Mouse (Mus musculus) forebrain, embryonic 16.5 days (tissue): Measurements from ENCODE around the gene Ubr3. TPM values are rescaled to one million over a fixed set of nuclear protein-coding genes. Genes with fewer than 3 reads are reported as not detected.

Experiments
- ATAC-seq: fragments of 200-750 bp; cut with Nextera tagmentation; 2 replicates; pipeline ENCODE4 v1.8.0; 2017; ENCODE audit warnings: mild to moderate bottlenecking, moderate library complexity
- H3K27ac ChIP-seq: fragments of 300-500 bp; sonication (generic); 2 replicates; pipeline ENCODE4 v1.5.1; 2014; ENCODE audit warnings: low read length, control low read depth
- H3K27me3 ChIP-seq: fragments of 300-500 bp; sonication (generic); replicated peaks from 2 replicates; pipeline ENCODE4 v1.6.1; 2014; ENCODE audit warnings: low read length; ENCODE audit not compliant: control insufficient read depth, insufficient read depth
- H3K36me3 ChIP-seq: fragments of 300-500 bp; sonication (generic); 2 replicates; pipeline ENCODE4 v1.6.1; 2014; ENCODE audit not compliant: control insufficient read depth, insufficient read depth
- H3K4me1 ChIP-seq: fragments of 300-500 bp; sonication (generic); replicated peaks from 2 replicates; pipeline ENCODE4 v1.6.1; 2014; ENCODE audit warnings: low read length; ENCODE audit not compliant: control insufficient read depth, insufficient read depth
- H3K4me2 ChIP-seq: fragments of 300-500 bp; sonication (generic); 2 replicates; pipeline ENCODE4 v1.6.1; 2014; ENCODE audit warnings: mild to moderate bottlenecking, low read length, control low read depth
- H3K4me3 ChIP-seq: fragments of 300-500 bp; sonication (generic); replicated peaks from 2 replicates; pipeline ENCODE4 v1.5.1; 2014; ENCODE audit warnings: mild to moderate bottlenecking, low read length, control low read depth
- H3K9ac ChIP-seq: fragments of 300-500 bp; sonication (generic); replicated peaks from 2 replicates; pipeline ENCODE4 v1.6.1; 2014; ENCODE audit warnings: low read depth, low read length, control low read depth
- H3K9me3 ChIP-seq: fragments of 300-500 bp; sonication (generic); 2 replicates; pipeline ENCODE4 v1.6.1; 2016; ENCODE audit warnings: low read length; ENCODE audit not compliant: control insufficient read depth
- WGBS: fragments of 180-500 bp; shearing (Covaris S2); extraction: QIAGEN DNeasy Blood & Tissue Kit; methylation state at CpG from one replicate; pipeline ENCODE4 v1.1.7; 2014; 5-methylcytosine and 5-hydroxymethylcytosine counted together
- polyA plus RNA-seq: library from polyadenylated mRNA; unstranded; fragments of >200 nt; fragmentation: Nextera tagmentation; extraction: Ambion mirVana; gene quantifications from 2 replicates; pipeline ENCODE4 v1.2.1, GENCODE M21; 2015

Gene Ubr3
- polyA plus RNA-seq, 1 experiment from 2014 or later: 18.2 TPM

GRCm38 (mm10) chr2:70035358-70035757 is 138.3 kb downstream of the Ubr3 start:
- Histone ChIP-seq H3K36me3 (no peaks in the 10 kb centered on the region), H3K27me3 (no peaks in the 10 kb centered on the region), H3K4me2 (no peak overlapping the region), H3K27ac (no peak overlapping the region), H3K4me3 (no peak overlapping the region), H3K4me1 (no peaks in the 10 kb centered on the region), H3K9ac (no peak overlapping the region), H3K9me3 (no peaks in the 10 kb centered on the region)
- no peak for ATAC-seq
- 54% methylated on average over 1 of the region's 1 CpGs for WGBS

DNA sequence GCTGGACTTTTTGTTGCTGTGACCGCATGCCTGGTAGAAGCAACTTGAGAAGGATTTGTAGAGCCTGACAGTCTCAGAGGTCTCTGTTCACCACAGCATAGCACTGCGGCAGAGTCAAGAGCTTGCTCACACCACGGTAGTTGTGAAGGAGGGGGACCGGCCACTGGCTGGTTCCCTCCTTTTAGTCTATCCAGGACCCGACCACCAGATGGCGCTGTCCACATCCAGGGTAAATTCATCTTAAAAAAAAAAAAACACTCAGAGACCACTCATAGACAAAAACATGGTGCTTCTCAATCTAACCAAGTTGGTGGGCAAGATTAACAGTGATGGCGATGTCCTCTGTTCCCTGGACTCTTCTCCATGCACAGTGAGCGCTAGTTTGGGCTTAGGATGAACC is 140.2 kb downstream of the Ubr3 start:
- 76% methylated on average over 8 of the region's 8 CpGs for WGBS
- H3K4me1 ChIP-seq: no peaks in the 10 kb centered on the region
- no peak for ATAC-seq

GRCm38 (mm10) chr2:70038752-70039151 is 141.7 kb downstream of the Ubr3 start, which contains the start of gene Myo3b:
Gene Myo3b (plus strand): TSS chr2:70039126.
- WGBS: 23% methylated on average over 7 of the region's 7 CpGs
- ATAC-seq: no peak
- H3K4me2 ChIP-seq: no peak within 1 kb of the TSS

More for the DNA sequence above, 140.2 kb downstream of the Ubr3 start:
- Histone ChIP-seq H3K9ac (no peak overlapping the region), H3K27ac (no peak overlapping the region), H3K36me3 (no peaks in the 10 kb centered on the region), H3K4me3 (no peak overlapping the region), H3K9me3 (no peaks in the 10 kb centered on the region), H3K27me3 (no peaks in the 10 kb centered on the region), H3K4me2 (no peak overlapping the region)

DNA sequence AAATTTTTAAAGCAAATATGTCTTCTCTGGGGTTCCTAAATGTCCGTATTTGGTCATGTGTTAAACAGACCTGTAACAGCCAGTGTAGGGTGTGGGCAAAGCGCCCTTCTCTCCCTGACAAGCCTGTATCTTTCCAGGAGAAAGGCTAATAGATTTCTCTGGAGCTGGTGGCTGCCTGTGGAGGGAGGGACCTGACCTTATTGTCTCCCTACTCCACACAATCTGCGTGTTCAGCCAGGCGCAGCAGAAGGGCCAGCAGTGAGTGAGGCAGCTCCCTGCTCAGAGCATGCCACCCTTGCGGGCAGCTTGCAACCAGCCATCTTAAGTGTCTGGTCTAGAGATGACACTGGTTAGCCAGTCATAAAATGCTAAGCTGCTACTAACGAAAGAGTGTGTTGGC is 147.4 kb downstream of the Ubr3 start:
- no peaks in the 10 kb centered on the region for H3K4me1 ChIP-seq
- H3K9me3 ChIP-seq: no peaks in the 10 kb centered on the region
- H3K4me2 ChIP-seq: no peak overlapping the region
- WGBS: 24% methylated on average over 6 of the region's 6 CpGs
- no peaks in the 10 kb centered on the region for H3K27me3 ChIP-seq
- no peak for ATAC-seq
- no peak overlapping the region for H3K4me3 ChIP-seq
- no peak overlapping the region for H3K27ac ChIP-seq
- H3K9ac ChIP-seq: no peak overlapping the region
- H3K36me3 ChIP-seq: no peaks in the 10 kb centered on the region

More at GRCm38 (mm10) chr2:70038752-70039151, 141.7 kb downstream of the Ubr3 start, which contains the start of gene Myo3b:
- no peak within 1 kb of the TSS for H3K4me3 ChIP-seq
- H3K4me1 ChIP-seq: no peaks in the 10 kb centered on the region
- no peak within 1 kb of the TSS for H3K9ac ChIP-seq
- no peaks in the 10 kb centered on the region for H3K36me3 ChIP-seq
- H3K27ac ChIP-seq: no peak within 1 kb of the TSS
- H3K27me3 ChIP-seq: no peaks in the 10 kb centered on the region
- no peaks in the 10 kb centered on the region for H3K9me3 ChIP-seq

- Histone ChIP-seq H3K4me2 (no peak overlapping the region), H3K4me1 (no peaks in the 10 kb centered on the region), H3K27me3 (no peaks in the 10 kb centered on the region), H3K36me3 (no peaks in the 10 kb centered on the region), H3K4me3 (no peak overlapping the region), H3K9ac (no peak overlapping the region), H3K27ac (no peak overlapping the region), H3K9me3 (no peaks in the 10 kb centered on the region)
- 90% methylated on average over 11 of the region's 11 CpGs for WGBS
- no peak for ATAC-seq
These were observed 150.8 kb downstream of the Ubr3 start for GRCm38 (mm10) chr2:70047868-70048267.

GRCm38 (mm10) chr2:70053803-70054202 is 156.8 kb downstream of the Ubr3 start:
- no peak overlapping the region for H3K4me2 ChIP-seq
- H3K4me3 ChIP-seq: no peak overlapping the region
- H3K9me3 ChIP-seq: no peaks in the 10 kb centered on the region
- peak; percentile 43; the same call in 1 of the 2 replicates for ATAC-seq
- H3K36me3 ChIP-seq: no peaks in the 10 kb centered on the region
- no peak overlapping the region; the same call in 1 of the 2 replicates for H3K27ac ChIP-seq
- WGBS: 20% methylated on average over 9 of the region's 9 CpGs
- peaks cover 10% of the 10 kb centered on the region for H3K4me1 ChIP-seq
- H3K27me3 ChIP-seq: no peaks in the 10 kb centered on the region
- H3K9ac ChIP-seq: no peak overlapping the region

DNA sequence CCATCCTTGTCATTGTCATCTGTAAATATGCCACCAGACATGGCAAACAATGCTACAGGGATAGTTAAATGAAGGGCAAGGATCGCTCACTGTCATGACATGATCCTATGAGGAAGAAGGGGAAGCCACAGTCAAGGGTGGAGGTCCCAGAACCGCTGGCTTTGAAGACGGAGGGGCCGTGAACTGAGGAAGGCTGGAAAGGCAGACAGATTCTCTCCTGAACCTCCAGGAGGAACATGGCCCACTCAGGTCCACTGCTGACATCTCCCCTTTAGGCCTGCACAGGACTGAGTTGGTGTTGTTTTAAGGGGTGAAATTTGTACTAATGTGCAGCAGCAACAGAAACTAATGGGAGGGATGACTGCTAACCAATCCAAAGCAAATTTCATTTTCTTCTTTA is 161.2 kb downstream of the Ubr3 start:
- Histone ChIP-seq H3K4me2 (no peak overlapping the region), H3K4me1 (peaks cover 19% of the 10 kb centered on the region), H3K27ac (no peak overlapping the region), H3K36me3 (no peaks in the 10 kb centered on the region), H3K9ac (no peak overlapping the region), H3K9me3 (no peaks in the 10 kb centered on the region), H3K4me3 (no peak overlapping the region), H3K27me3 (no peaks in the 10 kb centered on the region)
- ATAC-seq: no peak
- WGBS: 92% methylated on average over 4 of the region's 4 CpGs

- Histone ChIP-seq H3K36me3 (no peaks in the 10 kb centered on the region), H3K4me2 (no peak overlapping the region), H3K4me3 (no peak overlapping the region), H3K4me1 (peaks cover 10% of the 10 kb centered on the region), H3K9ac (no peak overlapping the region), H3K27me3 (no peaks in the 10 kb centered on the region), H3K9me3 (no peaks in the 10 kb centered on the region), H3K27ac (peak overlapping the region; percentile 36)
- ATAC-seq: peak; percentile 71
- WGBS: 41% methylated on average over 11 of the region's 11 CpGs
These were observed 163.6 kb downstream of the Ubr3 start for GRCm38 (mm10) chr2:70060359-70061345.

- H3K4me1 ChIP-seq: peaks cover 13% of the 10 kb centered on the region
- WGBS: 87% methylated on average over 6 of the region's 6 CpGs
These were observed 168.1 kb downstream of the Ubr3 start for GRCm38 (mm10) chr2:70065116-70065515.

More at GRCm38 (mm10) chr2:70065116-70065515, 168.1 kb downstream of the Ubr3 start:
- no peak overlapping the region for H3K27ac ChIP-seq
- H3K27me3 ChIP-seq: no peaks in the 10 kb centered on the region
- H3K4me3 ChIP-seq: no peak overlapping the region
- H3K36me3 ChIP-seq: no peaks in the 10 kb centered on the region
- H3K4me2 ChIP-seq: no peak overlapping the region
- H3K9ac ChIP-seq: no peak overlapping the region
- ATAC-seq: no peak
- H3K9me3 ChIP-seq: no peaks in the 10 kb centered on the region
